Mouse (Mus musculus) hindbrain, embryonic 12.5 days (tissue): ENCODE data around the gene Pkp4. TPM values are rescaled to one million over a fixed set of nuclear protein-coding genes. Genes with fewer than 3 reads are reported as not detected.

Experiments
- ATAC-seq: fragments of 200-750 bp; cut with Nextera tagmentation; 2 replicates; pipeline ENCODE4 v1.8.0; 2017; ENCODE audit warnings: moderate TSS enrichment; ENCODE audit not compliant: low FRiP score
- H3K27ac ChIP-seq: fragments of 300-500 bp; sonication (generic); 2 replicates; pipeline ENCODE4 v1.5.1; 2016; ENCODE audit warnings: mild to moderate bottlenecking
- H3K27me3 ChIP-seq: fragments of 300-500 bp; sonication (generic); 2 replicates; pipeline ENCODE4 v1.6.1; 2016; ENCODE audit warnings: mild to moderate bottlenecking
- H3K36me3 ChIP-seq: fragments of 300-500 bp; sonication (generic); 2 replicates; pipeline ENCODE4 v1.6.1; 2016; ENCODE audit warnings: mild to moderate bottlenecking
- H3K4me1 ChIP-seq: fragments of 300-500 bp; sonication (generic); 2 replicates; pipeline ENCODE4 v1.6.1; 2016
- H3K4me2 ChIP-seq: fragments of 300-500 bp; sonication (generic); replicated peaks from 2 replicates; pipeline ENCODE4 v1.6.1; 2016; ENCODE audit warnings: mild to moderate bottlenecking
- H3K4me3 ChIP-seq: fragments of 300-500 bp; sonication (generic); 2 replicates; pipeline ENCODE4 v1.5.1; 2016; ENCODE audit warnings: mild to moderate bottlenecking
- H3K9ac ChIP-seq: fragments of 300-500 bp; sonication (generic); 2 replicates; pipeline ENCODE4 v1.6.1; 2016; ENCODE audit warnings: mild to moderate bottlenecking, moderate library complexity
- H3K9me3 ChIP-seq: fragments of 300-500 bp; sonication (generic); replicated peaks from 2 replicates; pipeline ENCODE4 v1.6.1; 2016; ENCODE audit warnings: mild to moderate bottlenecking
- WGBS: fragments of 180-500 bp; shearing (Covaris S2); methylation state at CpG from one replicate; pipeline ENCODE4 v1.1.7; 2016; 5-methylcytosine and 5-hydroxymethylcytosine counted together
- polyA plus RNA-seq: library from polyadenylated mRNA; unstranded; fragments of >200 nt; fragmentation: Nextera tagmentation; extraction: Ambion mirVana; gene quantifications from 2 replicates; pipeline ENCODE4 v1.2.1, GENCODE M21; 2016

The Pkp4 gene
- polyA plus RNA-seq, 1 experiment from 2014 or later: 20.0 TPM

- Histone ChIP-seq H3K27ac (no peak overlapping the region), H3K4me3 (no peak overlapping the region), H3K36me3 (no peaks in the 10 kb centered on the region), H3K27me3 (no peaks in the 10 kb centered on the region), H3K9me3 (no peaks in the 10 kb centered on the region), H3K4me2 (no peak overlapping the region), H3K9ac (no peak overlapping the region), H3K4me1 (0 out of 2 replicates have a peak, but pooled peaks cover 6% of the 10 kb centered on the region)
- 70% methylated on average over 8 of the region's 8 CpGs for WGBS
- no peak for ATAC-seq
Observed at GRCm38 (mm10) chr2:59287630-59288029, 127.0 kb downstream of the Pkp4 start.

- Histone ChIP-seq H3K9ac (no peak overlapping the region), H3K4me3 (no peak overlapping the region), H3K27ac (no peak overlapping the region), H3K9me3 (no peaks in the 10 kb centered on the region), H3K4me1 (0 out of 2 replicates have a peak, but pooled peaks cover 6% of the 10 kb centered on the region), H3K4me2 (no peak overlapping the region), H3K36me3 (no peaks in the 10 kb centered on the region), H3K27me3 (no peaks in the 10 kb centered on the region)
- ATAC-seq: no peak
- 81% methylated on average over 2 of the region's 2 CpGs for WGBS
Observed at GRCm38 (mm10) chr2:59289411-59289810, 128.8 kb downstream of the Pkp4 start.

- Histone ChIP-seq H3K4me2 (no peak overlapping the region), H3K4me1 (0 out of 2 replicates have a peak, but pooled peaks cover 6% of the 10 kb centered on the region), H3K9ac (no peak overlapping the region), H3K27me3 (no peaks in the 10 kb centered on the region), H3K4me3 (no peak overlapping the region), H3K36me3 (no peaks in the 10 kb centered on the region), H3K9me3 (no peaks in the 10 kb centered on the region), H3K27ac (no peak overlapping the region)
- WGBS: 59% methylated on average over 3 of the region's 3 CpGs
- no peak for ATAC-seq
Observed at GRCm38 (mm10) chr2:59290391-59290790, 129.7 kb downstream of the Pkp4 start.

GRCm38 (mm10) chr2:59299831-59300230 lies 139.2 kb downstream of the Pkp4 start:
- no peak for ATAC-seq
- Histone ChIP-seq H3K4me3 (no peak overlapping the region), H3K4me1 (peaks cover 13% of the 10 kb centered on the region), H3K36me3 (no peaks in the 10 kb centered on the region), H3K4me2 (no peak overlapping the region), H3K9ac (no peak overlapping the region), H3K27me3 (no peaks in the 10 kb centered on the region), H3K27ac (no peak overlapping the region), H3K9me3 (no peaks in the 10 kb centered on the region)
- WGBS: 84% methylated on average over 3 of the region's 3 CpGs

GRCm38 (mm10) chr2:59301671-59302070 lies 141.0 kb downstream of the Pkp4 start:
- no peak overlapping the region for H3K9ac ChIP-seq
- H3K4me2 ChIP-seq: no peak overlapping the region
- H3K27ac ChIP-seq: no peak overlapping the region
- no peaks in the 10 kb centered on the region for H3K9me3 ChIP-seq
- peaks cover 13% of the 10 kb centered on the region for H3K4me1 ChIP-seq
- no peaks in the 10 kb centered on the region for H3K27me3 ChIP-seq
- peaks cover 6% of the 10 kb centered on the region for H3K36me3 ChIP-seq
- ATAC-seq: peak; percentile 75; the same call in 1 of the 2 replicates
- H3K4me3 ChIP-seq: no peak overlapping the region
- 30% methylated on average over 12 of the region's 12 CpGs for WGBS

- 76% methylated on average over 6 of the region's 6 CpGs for WGBS
- ATAC-seq: peak; percentile 35; the same call in 1 of the 2 replicates
Observed at GRCm38 (mm10) chr2:59302430-59302829, 141.8 kb downstream of the Pkp4 start.

GRCm38 (mm10) chr2:59303530-59304063 lies 142.9 kb downstream of the Pkp4 start:
- Histone ChIP-seq H3K9ac (no peak overlapping the region), H3K4me1 (peaks cover 13% of the 10 kb centered on the region), H3K4me3 (no peak overlapping the region), H3K27me3 (no peaks in the 10 kb centered on the region), H3K27ac (no peak overlapping the region), H3K4me2 (no peak overlapping the region), H3K36me3 (peaks cover 24% of the 10 kb centered on the region), H3K9me3 (no peaks in the 10 kb centered on the region)
- ATAC-seq: no peak
- 91% methylated on average over 12 of the region's 12 CpGs for WGBS

More at GRCm38 (mm10) chr2:59302430-59302829, 141.8 kb downstream of the Pkp4 start:
- Histone ChIP-seq H3K27ac (no peak overlapping the region), H3K9me3 (no peaks in the 10 kb centered on the region), H3K9ac (no peak overlapping the region), H3K4me1 (peaks cover 13% of the 10 kb centered on the region), H3K4me3 (no peak overlapping the region), H3K36me3 (peaks cover 13% of the 10 kb centered on the region), H3K4me2 (no peak overlapping the region), H3K27me3 (no peaks in the 10 kb centered on the region)

- Histone ChIP-seq H3K27ac (no peak overlapping the region), H3K4me2 (no peak overlapping the region), H3K4me1 (peaks cover 5% of the 10 kb centered on the region; the same call in 1 of the 2 replicates), H3K36me3 (peaks cover 40% of the 10 kb centered on the region), H3K27me3 (no peaks in the 10 kb centered on the region), H3K9me3 (no peaks in the 10 kb centered on the region), H3K9ac (no peak overlapping the region), H3K4me3 (no peak overlapping the region)
- WGBS: 94% methylated on average over 8 of the region's 8 CpGs
- no peak for ATAC-seq
Observed at GRCm38 (mm10) chr2:59307302-59307701, 146.7 kb downstream of the Pkp4 start.

GRCm38 (mm10) chr2:59308055-59308454 lies 147.4 kb downstream of the Pkp4 start:
- WGBS: 92% methylated on average over 19 of the region's 19 CpGs
- Histone ChIP-seq H3K9me3 (no peaks in the 10 kb centered on the region), H3K4me3 (no peak overlapping the region), H3K4me1 (no peaks in the 10 kb centered on the region), H3K9ac (no peak overlapping the region), H3K27me3 (no peaks in the 10 kb centered on the region), H3K4me2 (no peak overlapping the region), H3K36me3 (peaks cover 40% of the 10 kb centered on the region), H3K27ac (no peak overlapping the region)
- peak; percentile 48; the same call in 1 of the 2 replicates for ATAC-seq

- no peak overlapping the region for H3K27ac ChIP-seq
- no peak overlapping the region for H3K9ac ChIP-seq
- no peak for ATAC-seq
Observed at GRCm38 (mm10) chr2:59313293-59313692, 152.6 kb downstream of the Pkp4 start.

GRCm38 (mm10) chr2:59318631-59319030 lies 158.0 kb downstream of the Pkp4 start:
- no peaks in the 10 kb centered on the region for H3K4me1 ChIP-seq
- H3K36me3 ChIP-seq: peaks cover 49% of the 10 kb centered on the region
- H3K9ac ChIP-seq: no peak overlapping the region
- ATAC-seq: no peak
- H3K9me3 ChIP-seq: peaks cover 20% of the 10 kb centered on the region
- H3K27me3 ChIP-seq: no peaks in the 10 kb centered on the region
- no peak overlapping the region for H3K27ac ChIP-seq
- 100% methylated on average over 1 of the region's 1 CpGs for WGBS
- no peak overlapping the region for H3K4me2 ChIP-seq
- H3K4me3 ChIP-seq: no peak overlapping the region

More at GRCm38 (mm10) chr2:59313293-59313692, 152.6 kb downstream of the Pkp4 start:
- Histone ChIP-seq H3K4me1 (peaks cover 3% of the 10 kb centered on the region; the same call in 1 of the 2 replicates), H3K4me2 (no peak overlapping the region), H3K27me3 (no peaks in the 10 kb centered on the region), H3K4me3 (no peak overlapping the region), H3K36me3 (peaks cover 30% of the 10 kb centered on the region), H3K9me3 (peaks cover 1% of the 10 kb centered on the region)
- 70% methylated on average over 6 of the region's 6 CpGs for WGBS

GRCm38 (mm10) chr2:59327946-59328345 lies 167.3 kb downstream of the Pkp4 start:
- H3K9me3 ChIP-seq: no peaks in the 10 kb centered on the region
- H3K4me2 ChIP-seq: no peak overlapping the region
- H3K27ac ChIP-seq: no peak overlapping the region
- H3K4me1 ChIP-seq: no peaks in the 10 kb centered on the region
- ATAC-seq: no peak
- no peak overlapping the region for H3K9ac ChIP-seq
- 92% methylated on average over 5 of the region's 5 CpGs for WGBS
- no peak overlapping the region for H3K4me3 ChIP-seq
- no peaks in the 10 kb centered on the region for H3K27me3 ChIP-seq
- H3K36me3 ChIP-seq: peaks cover 6% of the 10 kb centered on the region; the same call in 1 of the 2 replicates

GRCm38 (mm10) chr2:59331093-59331492 lies 170.4 kb downstream of the Pkp4 start:
- Histone ChIP-seq H3K27ac (no peak overlapping the region), H3K4me1 (no peaks in the 10 kb centered on the region), H3K9me3 (no peaks in the 10 kb centered on the region), H3K9ac (no peak overlapping the region), H3K4me2 (no peak overlapping the region), H3K4me3 (no peak overlapping the region), H3K27me3 (no peaks in the 10 kb centered on the region), H3K36me3 (peaks cover 7% of the 10 kb centered on the region)
- no peak for ATAC-seq
- WGBS: 88% methylated on average over 9 of the region's 9 CpGs
